24 mouse cellular contexts compared by ENCODE assay signal in the genomic region with DNA sequence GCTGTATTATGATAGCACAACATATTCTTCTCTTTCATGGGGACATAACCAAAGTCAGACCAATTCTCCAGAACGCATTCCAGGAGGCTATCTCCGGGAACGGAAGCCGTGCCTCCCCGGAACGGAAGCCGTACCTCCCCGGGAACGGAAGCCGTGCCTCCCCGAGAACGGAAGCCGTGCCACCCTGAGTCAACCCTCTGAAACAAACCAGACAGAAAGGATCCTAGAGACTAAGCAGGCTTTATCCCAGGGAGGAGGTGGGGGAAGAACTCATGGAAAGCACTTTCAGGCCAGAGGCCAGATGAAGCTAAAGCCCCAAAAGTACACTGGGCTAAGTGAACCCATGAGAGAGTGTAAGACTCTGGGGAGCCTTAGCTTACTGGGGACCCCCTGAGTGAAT.
"Had no signal": no experiment of that assay in that cellular context is flagged by ENCODE, and none has a peak within 500 bp of the region (broad histone marks: within the 10 kb centered on the region; RNA-seq: fewer than 3 reads in every experiment).

No protein-coding gene starts in this region.

- H3K36me3 ChIP-seq: heart, embryonic 13.5 days; heart, embryonic 15.5 days; hindbrain, embryonic 10.5 days; hindbrain, embryonic 12.5 days; intestine, embryonic 15.5 days; kidney, embryonic 15.5 days; limb, embryonic 10.5 days; limb, embryonic 12.5 days; liver, embryonic 13.5 days had no signal

- H3K27ac ChIP-seq: heart, adult 2 months; heart, embryonic 13.5 days; heart, embryonic 15.5 days; hindbrain, embryonic 10.5 days; hindbrain, embryonic 12.5 days; hindbrain, embryonic 14.5 days; intestine, embryonic 15.5 days; kidney, embryonic 15.5 days; kidney, postnatal 0 days; layer of hippocampus, adult 2 months; left cerebral cortex, adult 2 months; limb, embryonic 10.5 days; limb, embryonic 12.5 days; liver, embryonic 13.5 days had no signal

- H3K27me3 ChIP-seq: heart, embryonic 13.5 days; heart, embryonic 15.5 days; hindbrain, embryonic 12.5 days; intestine, embryonic 15.5 days; kidney, embryonic 15.5 days; limb, embryonic 12.5 days; liver, embryonic 13.5 days had no signal

- DNase-seq: gastrocnemius, postnatal 14 days; gastrocnemius, postnatal 36 days; heart, adult 11 months; heart, adult 2 months; heart, postnatal 14 days; heart, postnatal 4 days; kidney, adult 18-20 months; kidney, adult 8-10 months; kidney, postnatal 25 days; kidney, postnatal 4 days; liver; liver, embryonic 13.5 days had no signal

- H3K4me3 ChIP-seq: heart, adult 2 months; heart, embryonic 13.5 days; heart, embryonic 15.5 days; hindbrain, embryonic 10.5 days; hindbrain, embryonic 12.5 days; intestine, embryonic 15.5 days; kidney, embryonic 15.5 days; layer of hippocampus, adult 2 months; left cerebral cortex, adult 2 months; limb, embryonic 10.5 days; limb, embryonic 12.5 days; liver, embryonic 13.5 days had no signal

- H3K4me1 ChIP-seq: hindbrain, embryonic 10.5 days; hindbrain, embryonic 12.5 days; intestine, embryonic 15.5 days; kidney, embryonic 15.5 days; limb, embryonic 10.5 days; limb, embryonic 12.5 days; liver, embryonic 13.5 days had no signal
